Mouse (Mus musculus) bone marrow macrophage, adult 2 months (primary cell): ENCODE data around the gene Snx30. TPM values are rescaled to one million over a fixed set of nuclear protein-coding genes. Genes with fewer than 3 reads are reported as not detected.

Experiments used
- H3K27ac ChIP-seq: 2 replicates; pipeline ENCODE4 v1.5.1; 2012; ENCODE audit warnings: low read depth, low read length; ENCODE audit not compliant: insufficient read depth
- H3K4me1 ChIP-seq: 2 replicates; pipeline ENCODE4 v1.6.1; 2012; ENCODE audit warnings: low read length; ENCODE audit not compliant: control insufficient read depth, insufficient read depth
- H3K4me3 ChIP-seq: 2 replicates; pipeline ENCODE4 v1.5.1; 2012; ENCODE audit warnings: mild to moderate bottlenecking, low read length, moderate library complexity; ENCODE audit not compliant: insufficient read depth
- CTCF ChIP-seq: IDR thresholded peaks from 2 replicates; pipeline ENCODE4 v1.5.1; 2012; ENCODE audit warnings: low read depth, mild to moderate bottlenecking, low read length, moderate library complexity
- POLR2A ChIP-seq: IDR thresholded peaks from 2 replicates; pipeline ENCODE4 v1.6.1; 2012; ENCODE audit warnings: mild to moderate bottlenecking, low read depth, low read length, borderline replicate concordance
- polyA plus RNA-seq: library from polyadenylated mRNA; stranded (reverse); fragments of >200 nt; gene quantifications from 2 replicates; pipeline ENCODE4 v1.2.4, GENCODE M21; 2012; ENCODE audit not compliant: missing spikeins, insufficient read depth, insufficient read length

Snx30 gene
- 29.7 and 33.3 TPM in 2 replicates for polyA plus RNA-seq

DNA sequence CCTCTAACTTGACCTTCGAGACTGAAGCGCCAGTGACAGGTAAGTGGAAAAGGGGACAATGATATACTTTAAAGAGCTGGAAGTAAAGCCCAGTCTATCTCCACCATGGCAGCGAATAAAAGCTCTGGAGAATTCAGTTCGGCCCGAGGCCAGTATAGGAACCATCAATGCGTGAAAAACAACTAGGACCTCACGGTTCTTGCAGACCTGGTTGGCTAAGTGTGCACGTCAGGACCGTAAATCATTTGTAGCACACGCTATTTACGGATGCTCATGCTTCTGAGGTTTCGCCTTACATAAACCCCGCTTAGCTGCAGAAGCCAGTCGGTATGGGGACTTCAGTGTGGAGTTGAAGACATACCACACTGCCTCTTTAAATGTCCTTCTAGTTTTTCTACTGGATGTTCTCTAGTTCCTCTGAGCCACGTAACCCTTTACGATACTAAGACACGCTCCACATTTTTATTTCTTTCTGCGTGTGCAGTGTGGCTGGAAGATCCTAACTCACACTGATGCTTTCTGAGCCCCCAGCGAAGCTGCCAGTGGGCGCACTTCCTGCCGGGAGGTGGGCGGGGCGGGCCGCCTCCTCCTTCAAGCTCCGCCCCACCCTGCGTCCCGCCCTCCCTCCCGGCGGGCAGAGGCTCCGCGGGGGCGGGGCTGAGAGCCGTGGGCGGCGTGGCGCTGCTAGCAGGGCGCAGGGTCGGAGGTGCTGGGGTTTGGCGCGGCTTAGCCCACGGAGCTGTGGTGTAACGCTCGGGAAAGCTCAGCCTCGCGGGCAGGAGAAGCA is at the start of gene Snx30:
Snx30 (plus strand) TSS at position 660 of the 787 bp plus-strand sequence.
- H3K27ac ChIP-seq, result peak within 1 kb of the TSS; percentile 96
- H3K4me1 ChIP-seq, result peaks cover 63% of the 10 kb centered on the region
- peak within 1 kb of the TSS; percentile 99 for H3K4me3 ChIP-seq
- TF ChIP-seq POLR2A (no peak), CTCF (no peak)

DNA sequence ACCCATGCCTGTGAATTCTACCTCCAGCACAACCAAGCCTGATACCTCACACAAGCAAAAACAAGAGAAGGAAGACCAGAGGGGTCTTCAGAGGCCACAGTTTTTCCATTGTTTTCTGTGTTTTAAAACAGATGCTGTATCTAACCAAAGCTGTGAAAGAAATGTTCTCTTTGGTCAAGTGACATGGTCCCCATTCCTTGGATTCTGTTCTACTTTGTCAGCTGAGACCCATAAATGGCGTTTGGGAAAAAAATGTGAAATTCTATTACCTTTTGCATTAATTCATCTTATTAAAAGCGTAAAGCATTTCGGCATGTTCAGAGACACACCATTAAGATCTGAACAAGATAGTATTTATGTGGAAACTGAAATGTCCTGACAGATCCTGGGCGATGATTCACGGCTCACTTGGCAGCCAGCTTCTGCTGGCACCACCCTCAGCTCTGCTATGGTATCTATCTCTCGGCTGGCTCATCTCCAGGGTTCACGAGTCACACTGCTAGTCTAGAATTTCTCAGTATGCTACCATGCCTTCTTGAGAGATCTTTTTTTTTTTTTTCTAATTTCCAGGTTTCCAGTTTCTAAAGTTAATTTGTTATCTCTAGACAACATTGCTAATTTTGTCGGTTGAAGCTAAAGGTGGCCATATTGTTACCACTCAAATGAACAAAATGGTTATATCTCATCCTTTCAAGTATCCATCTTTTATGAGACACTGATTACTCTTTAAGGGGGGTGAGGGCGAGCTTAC is 49.1 kb upstream of the Snx30 start:
- TF ChIP-seq CTCF (no peak), POLR2A (no peak)
- no peak overlapping the region for H3K4me3 ChIP-seq
- H3K27ac ChIP-seq, result no peak overlapping the region
- H3K4me1 ChIP-seq, result peaks cover 2% of the 10 kb centered on the region; the same call in 1 of the 2 replicates

DNA sequence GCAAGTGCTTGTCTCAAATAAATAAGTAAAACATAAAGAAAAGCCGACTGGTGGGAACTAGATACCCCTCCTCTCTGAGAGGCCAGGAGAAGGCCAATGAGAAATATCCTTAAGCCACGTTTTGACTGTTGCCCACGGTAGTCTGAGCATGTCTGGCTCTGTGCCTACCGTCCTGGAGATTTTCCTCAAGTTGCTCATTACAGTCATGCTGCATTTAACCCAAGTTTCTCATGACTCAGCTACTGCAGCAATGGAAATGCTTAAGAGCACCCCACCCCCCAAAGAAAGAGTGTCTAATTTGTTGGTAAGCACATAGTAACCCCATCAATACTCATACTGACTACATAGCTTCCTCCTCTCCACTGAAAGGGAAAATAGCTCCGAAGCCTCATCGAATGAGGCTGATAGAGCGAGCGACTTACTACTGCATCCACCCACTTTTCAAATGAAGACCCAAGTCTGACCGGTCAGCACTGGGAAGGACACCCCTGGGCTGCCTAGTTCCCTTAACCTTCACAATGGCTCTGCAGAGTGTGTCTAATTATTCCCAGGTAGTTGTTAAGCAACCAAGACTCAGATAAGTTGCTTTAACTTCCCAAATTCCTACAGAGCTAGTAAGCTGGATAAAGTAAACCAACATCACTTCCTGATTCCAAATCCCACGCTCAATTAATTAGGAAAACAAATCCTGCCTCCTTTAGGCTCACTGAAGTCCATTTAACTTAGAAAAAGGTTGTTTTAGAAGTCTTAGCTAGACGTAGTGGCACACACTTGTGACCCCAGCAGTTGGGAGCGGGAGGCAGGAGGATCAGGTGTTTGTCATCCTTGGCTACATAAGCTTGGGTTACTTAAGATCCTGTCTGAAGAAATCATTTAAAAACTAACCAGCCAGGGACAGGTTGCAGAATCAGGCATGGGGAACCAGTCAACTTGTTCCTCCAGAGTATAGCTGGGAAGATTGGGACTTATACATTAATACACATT is 47.9 kb upstream of the Snx30 start:
- Histone ChIP-seq H3K27ac (no peak overlapping the region), H3K4me1 (peaks cover 2% of the 10 kb centered on the region; the same call in 1 of the 2 replicates), H3K4me3 (no peak overlapping the region)
- TF ChIP-seq POLR2A (no peak), CTCF (no peak)

DNA sequence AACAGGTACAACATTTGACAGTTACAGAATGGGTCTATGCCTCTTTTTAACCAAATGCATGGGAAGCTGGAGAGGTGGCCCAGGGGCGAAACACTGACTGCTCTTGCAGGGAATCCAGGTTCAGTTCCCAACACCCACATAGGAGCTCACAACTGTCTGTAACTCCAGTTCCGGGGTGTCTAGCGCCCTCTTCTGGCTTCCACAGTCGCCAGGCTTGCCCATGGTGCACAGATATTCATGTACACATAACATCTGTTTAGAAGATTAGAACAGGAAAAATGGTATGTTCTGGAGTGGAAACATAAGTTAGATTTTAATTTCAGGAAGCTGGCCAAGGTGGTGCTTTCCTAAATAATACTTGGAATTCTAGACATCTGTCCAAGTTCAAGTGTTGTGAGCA is 45.6 kb upstream of the Snx30 start:
- H3K4me3 ChIP-seq, result no peak overlapping the region
- TF ChIP-seq POLR2A (no peak), CTCF (peak; percentile 15; the same call in 1 of the 2 replicates)
- no peak overlapping the region for H3K27ac ChIP-seq
- H3K4me1 ChIP-seq, result peaks cover 4% of the 10 kb centered on the region

DNA sequence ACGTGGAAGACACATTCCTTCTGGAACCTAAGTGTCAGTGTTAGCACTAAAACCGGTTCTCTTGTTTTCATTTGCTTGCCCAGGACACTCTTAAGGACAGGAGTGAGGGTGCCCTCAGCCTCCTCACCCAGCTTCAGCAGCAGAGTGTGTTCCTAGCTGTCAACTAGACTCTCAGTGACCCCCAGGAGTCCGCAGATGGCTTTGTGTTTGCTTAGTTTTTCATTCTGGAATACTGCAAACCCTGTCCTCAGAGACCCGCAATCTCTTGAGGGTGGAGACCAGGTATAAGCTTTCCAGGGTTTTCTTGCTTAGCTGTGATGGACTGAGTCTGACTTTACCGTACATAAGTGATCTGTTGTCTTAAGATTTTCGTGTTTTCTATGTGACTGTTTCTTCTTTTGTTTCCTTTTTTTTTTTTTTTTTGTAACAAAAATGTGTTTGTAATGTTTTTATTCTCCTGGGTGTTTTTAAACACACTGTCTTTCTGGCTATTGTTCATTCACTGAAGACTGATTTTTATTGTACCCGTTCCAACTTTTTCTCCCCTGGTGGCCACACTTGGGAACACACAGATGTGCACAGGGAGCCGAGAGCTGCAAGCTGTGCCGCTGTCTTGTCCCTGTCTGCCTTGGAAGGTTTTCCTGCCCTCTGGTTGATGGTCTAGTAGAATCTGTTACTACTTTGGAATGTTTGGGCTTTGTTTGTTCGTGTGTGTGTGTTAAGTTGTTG is 44.8 kb upstream of the Snx30 start:
- no peak overlapping the region for H3K4me3 ChIP-seq
- H3K27ac ChIP-seq, result no peak overlapping the region
- peaks cover 6% of the 10 kb centered on the region for H3K4me1 ChIP-seq
- TF ChIP-seq CTCF (0 out of 2 replicates have a peak, but pooled peaks have one; percentile 9), POLR2A (no peak)

DNA sequence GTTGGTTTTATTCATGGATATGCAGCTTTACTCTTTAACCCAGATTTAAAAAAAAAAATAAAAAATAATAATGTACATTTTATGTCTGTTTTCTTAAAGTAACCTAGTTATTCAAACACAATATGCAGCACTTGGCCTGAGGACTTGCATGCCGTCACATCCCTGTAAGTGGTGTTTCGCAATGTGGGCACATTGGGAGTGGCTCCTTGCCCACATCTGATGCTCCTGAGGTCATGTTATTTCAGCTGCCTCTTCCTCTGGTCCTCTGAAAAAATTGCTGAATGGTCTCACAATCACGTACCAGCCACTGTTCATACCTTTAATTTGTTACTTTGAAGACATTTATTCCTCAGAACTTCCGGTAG is 44.3 kb upstream of the Snx30 start:
- Histone ChIP-seq H3K27ac (no peak overlapping the region), H3K4me3 (no peak overlapping the region), H3K4me1 (peaks cover 6% of the 10 kb centered on the region)
- TF ChIP-seq CTCF (no peak), POLR2A (no peak)

DNA sequence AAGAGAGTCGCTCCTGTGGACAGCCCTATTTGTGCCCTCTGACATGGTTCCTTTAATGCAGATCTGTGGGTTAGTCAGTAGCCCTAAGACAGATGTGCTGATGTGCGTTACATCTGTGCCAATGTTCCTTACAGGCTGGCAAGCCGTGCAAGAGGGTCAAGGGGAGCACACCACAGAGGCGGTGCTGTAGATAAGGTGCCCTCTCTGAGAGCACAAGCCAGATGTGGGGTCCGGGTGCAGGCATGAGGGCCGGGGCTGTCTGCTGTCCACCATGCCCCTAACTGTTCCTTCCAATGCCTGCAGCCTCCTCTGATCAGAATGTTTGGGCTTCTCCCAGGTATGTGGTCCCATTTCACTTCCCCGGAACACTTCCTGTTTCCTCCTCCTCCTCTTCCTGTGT is 40.7 kb upstream of the Snx30 start:
- Histone ChIP-seq H3K27ac (no peak overlapping the region), H3K4me1 (peaks cover 10% of the 10 kb centered on the region), H3K4me3 (no peak overlapping the region)

DNA sequence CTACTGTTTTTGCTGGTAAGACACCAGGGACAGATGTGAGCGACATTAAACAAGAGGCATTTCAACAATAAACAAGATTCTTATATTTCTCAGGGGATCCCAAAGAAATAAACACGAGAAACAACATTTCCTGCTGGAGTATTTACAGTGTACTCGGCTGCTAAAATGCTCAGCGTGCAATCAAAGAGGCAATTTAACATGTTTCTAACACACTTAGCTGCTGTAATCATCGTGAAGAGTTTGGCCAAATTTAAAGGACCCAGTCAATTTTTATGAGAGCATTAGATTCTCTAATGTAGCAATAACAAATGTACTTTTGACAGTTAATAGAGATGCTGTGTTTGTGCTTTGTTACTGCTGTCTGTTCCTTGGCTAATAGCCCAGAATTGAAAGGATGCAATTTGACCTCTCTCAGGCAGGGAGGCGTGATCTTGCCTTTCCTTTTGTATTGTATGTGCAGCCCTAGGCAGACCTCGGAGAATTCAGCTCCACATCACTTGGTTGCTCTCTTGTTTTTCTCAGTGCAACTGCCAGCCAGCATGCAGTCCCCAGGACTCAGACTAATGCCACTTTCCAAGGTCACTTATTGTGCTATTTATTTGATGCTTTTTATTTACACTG is 40.1 kb upstream of the Snx30 start:
- TF ChIP-seq POLR2A, result no peak
- TF ChIP-seq CTCF, result no peak
- H3K27ac ChIP-seq, result no peak overlapping the region
- H3K4me1 ChIP-seq, result peaks cover 10% of the 10 kb centered on the region
- H3K4me3 ChIP-seq, result no peak overlapping the region

More for the DNA sequence above, 40.7 kb upstream of the Snx30 start:
- no peak for TF ChIP-seq POLR2A
- TF ChIP-seq CTCF, result no peak

DNA sequence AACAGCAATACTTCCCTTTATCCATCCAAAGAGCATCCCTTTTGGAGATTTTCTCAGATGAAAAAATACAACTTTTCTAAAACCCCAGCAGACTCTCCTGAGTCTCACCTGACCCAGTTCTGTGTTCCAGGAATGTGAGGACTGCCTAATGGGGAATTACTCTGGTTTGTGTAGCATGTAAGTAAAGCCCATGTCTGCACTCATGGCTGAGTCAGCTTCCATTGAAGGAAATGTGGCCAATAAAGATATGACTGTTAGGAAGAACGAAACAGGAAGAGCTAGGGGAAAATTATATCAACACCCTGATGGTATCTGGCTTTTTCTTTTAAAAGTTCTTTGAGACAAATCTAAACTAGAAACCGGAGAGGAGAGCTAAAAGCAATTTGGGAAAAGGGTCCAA is 37.9 kb upstream of the Snx30 start:
- H3K4me1 ChIP-seq, result peaks cover 7% of the 10 kb centered on the region
- H3K27ac ChIP-seq, result no peak overlapping the region
- no peak for TF ChIP-seq POLR2A
- TF ChIP-seq CTCF, result no peak
- H3K4me3 ChIP-seq, result no peak overlapping the region
